Mouse (Mus musculus): ENCODE results near the gene Mgea5. TPM values are rescaled to one million over a fixed set of nuclear protein-coding genes. Genes with fewer than 3 reads are reported as not detected.
A peak's percentile ranks its signal among the peaks of the same experiment; 100 is the strongest.

Mgea5 gene
- polyA plus RNA-seq, 1 experiment from 2014 or later: 63.9 TPM

DNA sequence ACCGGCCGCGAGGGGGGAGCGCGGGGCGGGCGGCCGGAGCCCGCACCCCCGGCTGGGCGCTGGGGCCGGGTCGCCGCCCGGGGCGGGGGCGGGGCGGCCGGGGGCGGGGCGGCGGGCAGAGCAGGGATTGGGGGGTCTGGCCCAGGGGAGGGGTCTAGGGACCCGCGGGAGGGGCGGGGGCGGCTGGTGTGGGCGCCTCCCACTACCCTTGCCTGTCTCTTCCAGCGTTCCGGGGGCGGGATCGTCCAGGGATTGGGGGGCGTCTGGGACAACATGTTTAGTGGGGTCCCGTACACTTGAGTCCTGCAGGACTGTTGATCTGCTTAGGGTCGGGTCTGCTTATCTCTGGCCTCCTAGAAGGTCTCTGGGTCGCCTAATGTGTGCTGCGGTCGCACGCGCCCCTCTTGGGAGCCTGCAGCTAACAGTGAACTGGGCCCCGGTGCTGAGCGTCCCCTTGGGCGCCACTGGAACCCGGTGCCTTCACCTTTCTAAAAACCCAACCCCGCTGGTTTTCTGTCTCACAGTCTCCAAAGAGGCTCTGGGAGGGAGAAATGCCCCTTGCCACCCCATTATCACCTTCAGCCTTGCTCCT is 40.6 kb downstream of the Mgea5 start:
- peak; percentile 46 for DNase-seq (ENCODE audit: extremely low spot score, low spot score)
- Histone ChIP-seq H3K27ac (0 out of 2 replicates have a peak overlapping the region, but pooled peaks have one; percentile 30), H3K4me1 (peaks cover 71% of the 10 kb centered on the region), H3K27me3 (ENCODE audit: poor library complexity, severe bottlenecking) (peaks cover 96% of the 10 kb centered on the region), H3K9me3 (no peaks in the 10 kb centered on the region), H3K36me3 (replicated peaks) (peaks cover 5% of the 10 kb centered on the region; the same call in 1 of the 2 replicates), H3K4me3 (peak overlapping the region; percentile 54)
- WGBS: 2% methylated on average over 40 of the region's 44 CpGs

DNA sequence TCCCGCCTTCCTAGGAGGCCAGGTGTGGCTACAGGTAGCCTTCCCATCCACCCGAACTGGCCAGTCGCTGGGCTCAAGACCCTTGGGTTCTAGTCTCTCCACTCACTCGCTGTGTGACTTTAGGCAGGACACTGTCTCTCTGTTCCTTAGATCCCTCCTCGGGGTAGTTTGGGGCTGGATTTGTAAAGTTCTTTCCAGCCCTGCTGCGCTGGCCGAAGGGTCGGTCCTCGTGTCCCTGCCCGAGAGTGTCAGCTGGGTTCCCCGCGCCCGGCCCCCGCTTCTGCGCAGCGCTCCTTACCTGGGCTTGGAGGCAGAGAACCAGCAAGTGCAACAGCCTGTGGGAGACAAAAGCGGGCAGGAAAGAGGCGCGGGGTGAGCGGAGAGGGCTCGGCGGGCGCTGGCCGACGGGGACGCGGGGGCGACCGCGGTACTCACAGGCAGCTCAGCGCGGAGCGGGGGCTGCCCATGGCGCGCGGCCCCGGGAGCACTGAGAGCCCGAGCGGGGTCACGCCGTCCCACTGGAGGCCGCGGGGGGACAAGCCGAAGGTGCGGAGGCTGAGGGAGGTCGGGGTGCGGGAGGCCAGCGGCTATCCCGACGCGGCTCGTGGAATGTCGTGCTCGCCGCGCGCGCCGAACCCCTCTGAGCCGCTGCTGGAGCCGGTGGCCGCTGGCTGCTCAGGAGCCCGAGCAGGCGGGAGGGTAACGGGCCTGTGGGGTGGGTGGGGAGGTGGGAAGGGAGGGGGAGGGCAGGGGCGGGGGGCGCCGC is 41.2 kb downstream of the Mgea5 start, which contains the start of gene Fgf8:
Gene Fgf8 (minus strand): TSS at position 698 of the 766 bp plus-strand sequence.
- Histone ChIP-seq H3K36me3 (replicated peaks) (peaks cover 5% of the 10 kb centered on the region; the same call in 1 of the 2 replicates), H3K9me3 (no peaks in the 10 kb centered on the region), H3K4me3 (peak within 1 kb of the TSS; percentile 54), H3K4me1 (peaks cover 74% of the 10 kb centered on the region), H3K27ac (peak within 1 kb of the TSS; percentile 80), H3K27me3 (ENCODE audit: poor library complexity, severe bottlenecking) (peaks cover 100% of the 10 kb centered on the region)
- peak; percentile 48 for DNase-seq (ENCODE audit: extremely low spot score, low spot score)
- whole genome bisulfite sequencing: under 1% methylated on average over 61 of the region's 68 CpGs

DNA sequence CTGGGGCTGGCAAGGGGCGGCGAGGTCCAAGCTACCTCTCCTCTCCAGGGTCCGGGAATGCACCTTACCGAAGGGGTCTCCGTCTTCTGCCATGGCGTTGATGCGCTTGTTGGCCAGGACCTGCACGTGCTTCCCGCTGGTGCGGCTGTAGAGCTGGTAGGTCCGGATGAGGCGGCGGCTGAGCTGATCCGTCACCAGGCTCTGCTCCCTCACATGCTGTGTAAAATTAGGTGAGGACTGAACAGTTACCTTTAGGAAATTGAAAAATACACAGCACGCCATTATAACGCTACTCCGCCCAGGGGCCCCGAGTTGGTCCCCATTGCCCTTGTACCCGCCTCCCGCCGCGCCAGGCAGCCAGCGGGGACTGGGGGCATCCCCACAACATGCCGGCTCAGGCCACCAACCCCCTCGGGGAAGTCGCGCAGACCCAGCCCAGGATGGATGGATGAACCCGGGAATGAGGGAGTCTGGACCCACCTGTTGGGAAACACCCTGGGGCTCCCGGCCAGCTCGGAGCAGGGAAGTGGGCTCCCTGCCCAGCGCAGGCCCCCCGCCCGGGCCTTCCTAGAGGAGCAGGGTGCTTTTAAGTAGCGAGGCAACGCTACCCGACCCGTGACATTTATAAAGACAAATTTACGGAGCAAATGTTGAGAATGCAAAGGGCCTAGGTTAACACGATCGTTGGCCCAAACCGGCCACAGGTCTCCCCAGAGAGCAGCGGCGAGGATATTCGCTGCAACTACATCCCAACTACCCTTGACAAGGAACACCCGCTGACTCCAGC is 42.0 kb downstream of the Mgea5 start:
- DNase-seq (ENCODE audit: extremely low spot score, low spot score): peak; percentile 49
- Histone ChIP-seq H3K36me3 (replicated peaks) (no peaks in the 10 kb centered on the region), H3K9me3 (no peaks in the 10 kb centered on the region; the same call in 1 of the 2 replicates), H3K27ac (peak overlapping the region; percentile 80), H3K4me1 (peaks cover 74% of the 10 kb centered on the region), H3K4me3 (peak overlapping the region; percentile 54), H3K27me3 (ENCODE audit: poor library complexity, severe bottlenecking) (peaks cover 100% of the 10 kb centered on the region)
- under 1% methylated on average over 45 of the region's 45 CpGs for WGBS

DNA sequence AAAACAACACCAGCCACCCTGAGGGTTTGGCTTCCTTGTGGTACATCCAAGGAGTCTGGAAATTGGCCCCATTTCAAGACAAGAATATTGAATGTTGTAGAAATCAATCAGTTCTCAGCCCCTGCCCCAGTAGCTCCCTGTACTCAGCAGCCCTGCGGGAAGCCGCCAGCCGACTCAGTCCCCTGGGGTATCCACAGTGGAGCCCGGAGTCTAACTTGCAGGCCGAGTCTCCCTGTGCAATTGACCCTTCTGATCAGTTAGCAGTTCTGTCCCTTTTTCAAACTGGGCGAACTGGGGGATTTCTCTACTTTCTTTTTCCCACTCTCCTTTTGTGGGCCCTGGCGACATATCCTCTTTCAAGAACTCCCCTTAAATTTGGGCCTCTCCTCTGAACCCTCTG is 42.8 kb downstream of the Mgea5 start:
- 1% methylated on average over 7 of the region's 7 CpGs for WGBS
- peak overlapping the region; percentile 54 for H3K4me3 ChIP-seq

DNA sequence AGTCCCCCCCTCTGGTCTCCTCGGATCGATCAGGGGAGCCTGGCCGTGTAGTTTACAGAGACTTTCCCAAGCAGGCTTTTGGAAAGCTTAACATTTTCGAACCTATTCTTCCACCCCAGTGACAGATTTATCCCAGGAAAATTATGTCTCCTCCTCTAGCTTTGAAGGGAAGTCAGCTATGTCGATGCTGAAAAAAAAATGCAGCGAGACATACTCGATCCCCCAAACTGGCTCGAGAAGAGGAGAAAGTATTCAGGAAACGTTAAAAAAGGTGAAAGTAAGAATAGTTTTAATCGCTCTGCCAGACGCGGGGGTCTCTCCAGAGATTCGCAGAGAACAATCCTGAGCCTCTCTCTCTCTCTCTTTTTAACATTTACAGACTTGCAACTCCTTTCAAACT is 43.4 kb downstream of the Mgea5 start:
- H3K27me3 ChIP-seq (ENCODE audit: poor library complexity, severe bottlenecking): peaks cover 100% of the 10 kb centered on the region
- H3K27ac ChIP-seq: peak overlapping the region; percentile 35; the same call in 1 of the 2 replicates
- H3K4me3 ChIP-seq: peak overlapping the region; percentile 30
- no peaks in the 10 kb centered on the region; the same call in 1 of the 2 replicates for H3K9me3 ChIP-seq
- H3K36me3 ChIP-seq (replicated peaks): no peaks in the 10 kb centered on the region
- peaks cover 73% of the 10 kb centered on the region for H3K4me1 ChIP-seq
- 2% methylated on average over 13 of the region's 13 CpGs for WGBS
- no peak for DNase-seq (ENCODE audit: extremely low spot score, low spot score)

More for the DNA sequence above, 42.8 kb downstream of the Mgea5 start:
- H3K27ac ChIP-seq: no peak overlapping the region; the same call in 1 of the 2 replicates
- no peak for DNase-seq (ENCODE audit: extremely low spot score, low spot score)
- H3K9me3 ChIP-seq: no peaks in the 10 kb centered on the region; the same call in 1 of the 2 replicates
- peaks cover 73% of the 10 kb centered on the region for H3K4me1 ChIP-seq
- no peaks in the 10 kb centered on the region for H3K36me3 ChIP-seq (replicated peaks)
- peaks cover 100% of the 10 kb centered on the region for H3K27me3 ChIP-seq (ENCODE audit: poor library complexity, severe bottlenecking)

DNA sequence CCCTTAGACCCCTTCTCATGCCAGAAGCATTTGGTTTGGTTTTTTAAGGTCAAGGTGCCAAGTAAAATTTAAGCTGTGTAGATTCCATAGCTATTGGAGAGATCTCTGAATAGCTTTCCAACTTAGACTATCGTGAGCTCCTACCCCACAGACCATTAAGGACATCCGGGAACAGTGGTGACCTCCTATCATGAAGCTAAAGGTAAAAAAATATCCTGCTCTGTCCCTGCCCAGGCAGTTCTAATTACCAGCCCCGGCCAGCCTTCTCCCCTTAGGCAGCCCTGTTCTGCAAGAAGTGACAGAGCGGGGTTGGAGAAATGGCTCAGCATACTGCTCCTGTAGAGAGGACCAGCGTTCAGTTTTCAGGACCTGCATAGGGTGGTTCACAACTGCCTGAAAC is 45.1 kb downstream of the Mgea5 start:
- no peak overlapping the region for H3K27ac ChIP-seq
- no peaks in the 10 kb centered on the region for H3K36me3 ChIP-seq (replicated peaks)
- H3K4me3 ChIP-seq: peak overlapping the region; percentile 7; the same call in 1 of the 2 replicates
- H3K4me1 ChIP-seq: peaks cover 84% of the 10 kb centered on the region
- H3K27me3 ChIP-seq (ENCODE audit: poor library complexity, severe bottlenecking): peaks cover 100% of the 10 kb centered on the region
- 34% methylated on average over 5 of the region's 5 CpGs for WGBS
- no peak for DNase-seq (ENCODE audit: extremely low spot score, low spot score)
- no peaks in the 10 kb centered on the region; the same call in 1 of the 2 replicates for H3K9me3 ChIP-seq

DNA sequence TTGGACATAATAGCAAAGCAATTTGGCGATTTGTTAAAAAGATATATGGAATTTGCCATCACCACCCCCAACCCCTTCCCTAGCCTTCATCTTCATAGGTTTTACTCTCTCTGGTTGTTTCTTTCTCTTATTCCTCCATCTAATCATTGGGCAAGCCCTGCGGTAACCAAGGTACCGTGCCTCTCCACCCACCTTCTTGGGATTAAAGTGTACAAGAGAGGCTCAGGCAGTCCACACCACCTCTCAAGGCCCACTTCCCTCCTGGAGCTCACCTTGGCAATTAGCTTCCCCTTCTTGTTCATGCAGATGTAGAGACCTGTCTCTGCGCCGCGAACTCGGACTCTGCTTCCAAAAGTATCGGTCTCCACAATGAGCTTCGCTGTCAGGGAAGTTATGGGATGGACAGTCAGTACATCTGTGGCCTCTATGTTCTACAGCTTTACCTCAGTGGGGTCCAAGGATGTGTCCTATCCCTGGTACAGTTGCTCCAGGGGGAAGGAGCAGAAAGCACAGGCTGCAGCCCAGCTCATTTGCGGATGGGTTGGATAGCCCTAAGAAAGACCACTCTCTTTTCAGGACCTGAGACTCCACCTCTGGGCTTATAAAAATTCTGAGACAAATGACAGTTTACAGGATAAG is 45.7 kb downstream of the Mgea5 start:
- Histone ChIP-seq H3K9me3 (no peaks in the 10 kb centered on the region; the same call in 1 of the 2 replicates), H3K27ac (no peak overlapping the region), H3K27me3 (ENCODE audit: poor library complexity, severe bottlenecking) (peaks cover 100% of the 10 kb centered on the region), H3K4me1 (peaks cover 84% of the 10 kb centered on the region), H3K36me3 (replicated peaks) (no peaks in the 10 kb centered on the region), H3K4me3 (peak overlapping the region; percentile 43; the same call in 1 of the 2 replicates)
- no peak for DNase-seq (ENCODE audit: extremely low spot score, low spot score)
- WGBS: 48% methylated on average over 10 of the region's 10 CpGs

DNA sequence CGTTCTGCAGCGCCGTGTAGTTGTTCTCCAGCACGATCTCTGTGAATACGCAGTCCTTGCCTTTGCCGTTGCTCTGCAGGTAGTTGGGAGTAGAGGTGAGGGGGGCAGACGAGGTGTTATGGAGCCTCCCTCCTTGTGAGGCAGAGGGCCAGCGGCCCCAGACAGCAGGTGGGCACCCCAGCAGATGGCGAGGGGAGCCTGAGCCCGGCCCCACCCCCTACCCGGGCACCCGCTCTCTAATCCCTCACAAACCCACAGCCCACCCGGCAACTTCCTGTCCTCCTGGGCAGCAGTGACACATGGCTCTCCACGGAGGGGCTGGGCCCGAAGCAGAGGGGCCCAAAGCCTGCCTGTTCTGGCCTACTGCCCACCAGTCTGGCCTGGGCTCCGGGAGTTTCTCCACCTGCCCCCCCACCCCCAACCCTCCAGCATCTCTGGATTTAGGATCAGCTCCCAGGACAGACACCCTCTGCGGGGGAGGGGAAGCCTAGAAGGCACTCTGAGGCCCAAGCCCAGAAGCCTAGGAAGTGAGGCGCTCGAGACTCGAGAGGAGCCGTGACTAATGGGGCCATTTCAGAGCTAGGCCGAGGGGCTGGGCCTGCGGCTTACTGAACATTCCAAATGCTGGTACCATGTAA is 46.3 kb downstream of the Mgea5 start:
- peaks cover 80% of the 10 kb centered on the region for H3K4me1 ChIP-seq
- H3K27me3 ChIP-seq (ENCODE audit: poor library complexity, severe bottlenecking): peaks cover 100% of the 10 kb centered on the region
- H3K27ac ChIP-seq: peak overlapping the region; percentile 71
- H3K36me3 ChIP-seq (replicated peaks): no peaks in the 10 kb centered on the region
- WGBS: 5% methylated on average over 23 of the region's 23 CpGs
- no peaks in the 10 kb centered on the region; the same call in 1 of the 2 replicates for H3K9me3 ChIP-seq
- DNase-seq (ENCODE audit: extremely low spot score, low spot score): no peak
- H3K4me3 ChIP-seq: peak overlapping the region; percentile 43

DNA sequence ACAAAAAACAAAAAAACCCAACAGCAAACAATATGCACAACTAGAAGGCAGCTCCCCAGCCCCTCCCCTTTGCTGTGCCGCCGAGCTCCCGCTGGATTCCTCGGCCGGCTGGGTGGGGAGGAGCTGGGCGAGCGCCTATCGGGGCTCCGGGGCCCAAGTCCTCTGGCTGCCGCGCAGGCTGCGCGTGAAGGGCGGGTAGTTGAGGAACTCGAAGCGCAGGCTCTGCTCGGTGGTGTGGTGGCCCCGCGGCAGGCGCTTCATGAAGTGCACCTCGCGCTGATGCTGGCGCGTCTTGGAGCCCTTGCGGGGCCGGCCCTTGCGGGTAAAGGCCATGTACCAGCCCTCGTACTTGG is 46.8 kb downstream of the Mgea5 start:
- 2% methylated on average over 28 of the region's 28 CpGs for WGBS
- peak overlapping the region; percentile 43 for H3K4me3 ChIP-seq
- DNase-seq (ENCODE audit: extremely low spot score, low spot score): peak; percentile 59
- no peaks in the 10 kb centered on the region for H3K36me3 ChIP-seq (replicated peaks)
- H3K27ac ChIP-seq: peak overlapping the region; percentile 71
- H3K9me3 ChIP-seq: no peaks in the 10 kb centered on the region; the same call in 1 of the 2 replicates
- H3K4me1 ChIP-seq: peaks cover 75% of the 10 kb centered on the region
- H3K27me3 ChIP-seq (ENCODE audit: poor library complexity, severe bottlenecking): peaks cover 100% of the 10 kb centered on the region

DNA sequence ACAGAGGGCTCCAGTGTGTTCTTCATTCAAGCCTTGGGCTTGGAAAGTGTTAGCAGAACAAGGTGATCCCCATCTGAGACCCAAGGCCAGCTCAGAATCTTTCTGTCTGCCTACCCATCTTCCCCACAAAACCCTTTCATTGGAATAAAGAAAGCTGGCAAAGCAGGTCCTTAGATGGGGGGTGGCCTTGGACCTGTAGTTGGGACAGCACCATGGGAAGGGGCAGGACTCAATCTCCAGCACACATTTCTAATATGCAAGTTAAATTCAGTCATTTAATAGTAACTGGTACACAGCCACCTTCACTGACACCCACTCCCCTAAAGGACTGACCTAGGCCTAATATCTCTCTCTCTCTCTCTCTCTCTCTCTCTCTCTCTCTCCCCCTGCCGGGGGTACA is 47.4 kb downstream of the Mgea5 start:
- no peak overlapping the region; the same call in 1 of the 2 replicates for H3K4me3 ChIP-seq
- H3K27ac ChIP-seq: no peak overlapping the region
- WGBS: 42% methylated on average over 1 of the region's 1 CpGs
- DNase-seq (ENCODE audit: extremely low spot score, low spot score): no peak
- H3K27me3 ChIP-seq (ENCODE audit: poor library complexity, severe bottlenecking): peaks cover 100% of the 10 kb centered on the region
- no peaks in the 10 kb centered on the region; the same call in 1 of the 2 replicates for H3K9me3 ChIP-seq
- H3K4me1 ChIP-seq: peaks cover 69% of the 10 kb centered on the region
- no peaks in the 10 kb centered on the region for H3K36me3 ChIP-seq (replicated peaks)

DNA sequence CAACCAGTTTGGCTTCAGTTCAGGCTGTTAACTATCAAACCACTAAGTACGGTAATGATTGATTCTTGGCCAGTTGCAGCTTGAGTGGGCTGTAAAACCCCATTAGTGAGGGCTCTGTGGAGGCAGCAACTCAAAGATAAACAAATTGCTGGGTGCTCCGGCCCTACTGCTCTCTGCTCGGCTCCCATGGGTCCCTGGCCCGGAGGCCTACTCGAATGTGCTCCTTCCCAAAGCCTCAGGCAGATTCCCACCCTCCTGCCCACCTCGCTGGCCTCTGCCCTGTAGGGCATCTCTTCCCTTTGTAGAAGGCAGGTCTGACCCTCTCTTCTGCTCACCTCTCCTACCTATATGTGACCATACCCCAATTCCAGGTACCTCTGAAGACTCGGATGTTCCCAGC is 48.9 kb downstream of the Mgea5 start:
- Histone ChIP-seq H3K9me3 (no peaks in the 10 kb centered on the region; the same call in 1 of the 2 replicates), H3K27ac (no peak overlapping the region), H3K36me3 (replicated peaks) (no peaks in the 10 kb centered on the region), H3K4me3 (no peak overlapping the region), H3K27me3 (ENCODE audit: poor library complexity, severe bottlenecking) (peaks cover 100% of the 10 kb centered on the region), H3K4me1 (peaks cover 61% of the 10 kb centered on the region)
- no peak for DNase-seq (ENCODE audit: extremely low spot score, low spot score)
- WGBS: 44% methylated on average over 7 of the region's 7 CpGs

Measured in forebrain, embryonic 10.5 days (tissue).